Mouse (Mus musculus): ENCODE data around the gene Dgkz. TPM values are rescaled to one million over a fixed set of nuclear protein-coding genes. Genes with fewer than 3 reads are reported as not detected.

Gene Dgkz
- polyA plus RNA-seq, 1 experiment: 106 TPM

GRCm38 (mm10) chr2:91961901-91962761, 13.5 kb downstream of the Dgkz start:
- 28% methylated on average over 4 of the region's 4 CpGs for WGBS
- Histone ChIP-seq H3K4me3 (ENCODE audit: insufficient read depth, low read depth, low read length) (peak overlapping the region; percentile 75), H3K4me1 (ENCODE audit: control insufficient read depth, insufficient read depth, low read length) (peaks cover 24% of the 10 kb centered on the region), H3K27ac (ENCODE audit: insufficient read depth, low read depth, low read length) (peak overlapping the region; percentile 51), H3K27me3 (replicated peaks; ENCODE audit: control insufficient read depth, insufficient read depth, low read length) (no peaks in the 10 kb centered on the region), H3K36me3 (ENCODE audit: control insufficient read depth, insufficient read depth, low read length) (no peaks in the 10 kb centered on the region)
- peak; percentile 80 for DNase-seq
- TF ChIP-seq CTCF (conservative IDR thresholded peaks at IDR 0.05; ENCODE audit: insufficient read depth, insufficient read length, low read depth, low read length) (no peak), POLR2A (IDR thresholded peaks at IDR 0.05; ENCODE audit: low read depth, low read length) (no peak)

- no peak overlapping the region for H3K27ac ChIP-seq (ENCODE audit: insufficient read depth, low read depth, low read length)
- 85% methylated on average over 5 of the region's 5 CpGs for WGBS
- DNase-seq: no peak
- no peaks in the 10 kb centered on the region for H3K36me3 ChIP-seq (ENCODE audit: control insufficient read depth, insufficient read depth, low read length)
- no peak overlapping the region for H3K4me3 ChIP-seq (ENCODE audit: insufficient read depth, low read depth, low read length)
- H3K27me3 ChIP-seq (replicated peaks; ENCODE audit: control insufficient read depth, insufficient read depth, low read length): no peaks in the 10 kb centered on the region
- TF ChIP-seq POLR2A (IDR thresholded peaks at IDR 0.05; ENCODE audit: low read depth, low read length) (no peak), CTCF (conservative IDR thresholded peaks at IDR 0.05; ENCODE audit: insufficient read depth, insufficient read length, low read depth, low read length) (no peak)
- H3K4me1 ChIP-seq (ENCODE audit: control insufficient read depth, insufficient read depth, low read length): peaks cover 24% of the 10 kb centered on the region
These were observed 15.2 kb downstream of the Dgkz start for GRCm38 (mm10) chr2:91960459-91960858.

DNA sequence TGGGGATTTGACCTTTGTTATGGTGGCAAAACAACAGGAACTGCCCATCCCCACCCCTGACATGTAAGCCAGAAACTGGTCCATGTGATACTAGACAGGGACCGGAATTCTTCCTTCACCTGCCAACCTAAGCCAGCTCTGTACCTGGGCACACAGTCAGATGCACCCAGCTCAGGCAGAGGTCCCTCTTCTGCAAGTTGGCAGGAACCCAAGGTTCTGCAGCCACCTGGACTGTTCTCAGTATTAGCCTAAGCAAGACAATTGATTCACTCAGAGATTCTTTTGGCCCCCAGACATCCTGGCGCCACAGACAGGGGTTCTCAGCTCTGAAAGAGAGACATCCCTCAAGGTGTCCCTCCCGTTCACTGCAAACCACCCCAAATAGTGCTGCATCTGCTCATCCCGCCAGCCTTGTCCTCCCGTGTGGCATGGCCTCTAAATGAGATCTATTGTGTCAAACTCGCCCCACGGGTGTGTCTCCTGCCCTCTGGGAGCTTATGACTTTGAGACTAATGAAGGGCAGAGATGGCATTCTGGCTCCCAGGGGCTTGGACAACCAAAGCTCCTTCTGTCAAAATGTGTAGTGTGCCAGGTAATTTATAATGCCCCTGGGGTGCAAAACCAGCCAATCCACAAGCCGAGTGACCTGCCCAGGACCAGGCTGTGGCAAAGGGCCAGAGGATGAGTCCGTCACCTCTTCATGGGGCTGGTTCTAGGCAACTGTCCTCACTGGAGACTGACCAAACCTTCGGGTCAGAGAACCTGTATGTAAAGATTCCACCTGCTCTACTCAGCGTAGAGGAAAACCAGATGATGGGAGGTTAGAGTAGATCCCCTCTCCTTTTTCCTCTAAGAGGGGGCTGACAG, 15.9 kb downstream of the Dgkz start:
- peaks cover 24% of the 10 kb centered on the region for H3K4me1 ChIP-seq (ENCODE audit: control insufficient read depth, insufficient read depth, low read length)
- DNase-seq: peak; percentile 65
- no peaks in the 10 kb centered on the region for H3K27me3 ChIP-seq (replicated peaks; ENCODE audit: control insufficient read depth, insufficient read depth, low read length)
- H3K27ac ChIP-seq (ENCODE audit: insufficient read depth, low read depth, low read length): no peak overlapping the region
- WGBS: 55% methylated on average over 11 of the region's 11 CpGs
- TF ChIP-seq POLR2A (IDR thresholded peaks at IDR 0.05; ENCODE audit: low read depth, low read length): no peak
- no peak for TF ChIP-seq CTCF (conservative IDR thresholded peaks at IDR 0.05; ENCODE audit: insufficient read depth, insufficient read length, low read depth, low read length)
- no peak overlapping the region for H3K4me3 ChIP-seq (ENCODE audit: insufficient read depth, low read depth, low read length)
- H3K36me3 ChIP-seq (ENCODE audit: control insufficient read depth, insufficient read depth, low read length): no peaks in the 10 kb centered on the region

- peaks cover 24% of the 10 kb centered on the region for H3K4me1 ChIP-seq (ENCODE audit: control insufficient read depth, insufficient read depth, low read length)
These were observed 16.8 kb downstream of the Dgkz start for GRCm38 (mm10) chr2:91958701-91959457.

GRCm38 (mm10) chr2:91958049-91958448, 17.6 kb downstream of the Dgkz start:
- Histone ChIP-seq H3K36me3 (ENCODE audit: control insufficient read depth, insufficient read depth, low read length) (no peaks in the 10 kb centered on the region), H3K27me3 (replicated peaks; ENCODE audit: control insufficient read depth, insufficient read depth, low read length) (no peaks in the 10 kb centered on the region), H3K4me1 (ENCODE audit: control insufficient read depth, insufficient read depth, low read length) (peaks cover 24% of the 10 kb centered on the region), H3K27ac (ENCODE audit: insufficient read depth, low read depth, low read length) (no peak overlapping the region), H3K4me3 (ENCODE audit: insufficient read depth, low read depth, low read length) (no peak overlapping the region)
- WGBS: 76% methylated on average over 8 of the region's 8 CpGs
- no peak for DNase-seq
- TF ChIP-seq CTCF (conservative IDR thresholded peaks at IDR 0.05; ENCODE audit: insufficient read depth, insufficient read length, low read depth, low read length) (no peak), POLR2A (IDR thresholded peaks at IDR 0.05; ENCODE audit: low read depth, low read length) (no peak)

More at GRCm38 (mm10) chr2:91958701-91959457, 16.8 kb downstream of the Dgkz start:
- peak; percentile 68 for DNase-seq
- Histone ChIP-seq H3K27me3 (replicated peaks; ENCODE audit: control insufficient read depth, insufficient read depth, low read length) (no peaks in the 10 kb centered on the region), H3K27ac (ENCODE audit: insufficient read depth, low read depth, low read length) (no peak overlapping the region), H3K4me3 (ENCODE audit: insufficient read depth, low read depth, low read length) (no peak overlapping the region), H3K36me3 (ENCODE audit: control insufficient read depth, insufficient read depth, low read length) (no peaks in the 10 kb centered on the region)
- 41% methylated on average over 10 of the region's 10 CpGs for WGBS
- TF ChIP-seq POLR2A (IDR thresholded peaks at IDR 0.05; ENCODE audit: low read depth, low read length) (no peak), CTCF (conservative IDR thresholded peaks at IDR 0.05; ENCODE audit: insufficient read depth, insufficient read length, low read depth, low read length) (peak; percentile 75)

- no peak overlapping the region for H3K27ac ChIP-seq (ENCODE audit: insufficient read depth, low read depth, low read length)
These were observed 18.6 kb downstream of the Dgkz start for GRCm38 (mm10) chr2:91957096-91957495.

More at GRCm38 (mm10) chr2:91957096-91957495, 18.6 kb downstream of the Dgkz start:
- WGBS: 12% methylated on average over 4 of the region's 4 CpGs
- TF ChIP-seq POLR2A (IDR thresholded peaks at IDR 0.05; ENCODE audit: low read depth, low read length): no peak
- TF ChIP-seq CTCF (conservative IDR thresholded peaks at IDR 0.05; ENCODE audit: insufficient read depth, insufficient read length, low read depth, low read length): no peak
- peaks cover 19% of the 10 kb centered on the region for H3K4me1 ChIP-seq (ENCODE audit: control insufficient read depth, insufficient read depth, low read length)
- no peak overlapping the region for H3K4me3 ChIP-seq (ENCODE audit: insufficient read depth, low read depth, low read length)
- DNase-seq: no peak
- no peaks in the 10 kb centered on the region for H3K36me3 ChIP-seq (ENCODE audit: control insufficient read depth, insufficient read depth, low read length)
- H3K27me3 ChIP-seq (replicated peaks; ENCODE audit: control insufficient read depth, insufficient read depth, low read length): no peaks in the 10 kb centered on the region

Data from kidney, adult 2 months (tissue).